Mouse (Mus musculus): ENCODE measurements around the gene Olfr110. TPM values are rescaled to one million over a fixed set of nuclear protein-coding genes. Genes with fewer than 3 reads are reported as not detected.

The Olfr110 gene
- polyA plus RNA-seq, 1 experiment from 2014 or later: not detected

Other genes with a start within 250 kb of the Olfr110 start
- not detected in 2 replicates for gene Olfr98, start 228.7 kb upstream of the Olfr110 start, polyA plus RNA-seq (2016; fragmentation: Nextera tagmentation; extraction: Ambion mirVana)
- 1.1 and 1.5 TPM in 2 replicates for gene H2-M3, start 222.2 kb upstream of the Olfr110 start, polyA plus RNA-seq (2016; fragmentation: Nextera tagmentation; extraction: Ambion mirVana)
- not detected in 2 replicates for gene Olfr99, start 209.0 kb upstream of the Olfr110 start, polyA plus RNA-seq (2016; fragmentation: Nextera tagmentation; extraction: Ambion mirVana)
- gene Olfr101, start 188.2 kb upstream of the Olfr110 start, polyA plus RNA-seq (2016; fragmentation: Nextera tagmentation; extraction: Ambion mirVana): not detected in 2 replicates
- not detected in 2 replicates for gene Olfr102, start 175.4 kb upstream of the Olfr110 start, polyA plus RNA-seq (2016; fragmentation: Nextera tagmentation; extraction: Ambion mirVana)
- not detected in 2 replicates for gene Olfr103, start 152.8 kb upstream of the Olfr110 start, polyA plus RNA-seq (2016; fragmentation: Nextera tagmentation; extraction: Ambion mirVana)
- gene Olfr104-ps, start 132.9 kb upstream of the Olfr110 start, polyA plus RNA-seq (2016; fragmentation: Nextera tagmentation; extraction: Ambion mirVana): not detected in 2 replicates
- not detected in 2 replicates for gene Olfr105-ps, start 113.4 kb upstream of the Olfr110 start, polyA plus RNA-seq (2016; fragmentation: Nextera tagmentation; extraction: Ambion mirVana)
- not detected in 2 replicates for gene Olfr106-ps, start 102.1 kb upstream of the Olfr110 start, polyA plus RNA-seq (2016; fragmentation: Nextera tagmentation; extraction: Ambion mirVana)
- gene Olfr107, start 93.2 kb upstream of the Olfr110 start, polyA plus RNA-seq (2016; fragmentation: Nextera tagmentation; extraction: Ambion mirVana): not detected in 2 replicates
- gene Olfr108, start 47.0 kb upstream of the Olfr110 start, polyA plus RNA-seq (2016; fragmentation: Nextera tagmentation; extraction: Ambion mirVana): not detected in 2 replicates
- gene Olfr109, start 33.6 kb upstream of the Olfr110 start, polyA plus RNA-seq (2016; fragmentation: Nextera tagmentation; extraction: Ambion mirVana): not detected in 2 replicates
- gene H2-M2, start 8.9 kb upstream of the Olfr110 start, polyA plus RNA-seq (2016; fragmentation: Nextera tagmentation; extraction: Ambion mirVana): not detected in 2 replicates
- not detected in 2 replicates for gene Olfr111, start 15.6 kb downstream of the Olfr110 start, polyA plus RNA-seq (2016; fragmentation: Nextera tagmentation; extraction: Ambion mirVana)
- gene Olfr112, start 77.0 kb downstream of the Olfr110 start, polyA plus RNA-seq (2016; fragmentation: Nextera tagmentation; extraction: Ambion mirVana): not detected in 2 replicates
- gene Olfr113, start 85.2 kb downstream of the Olfr110 start, polyA plus RNA-seq (2016; fragmentation: Nextera tagmentation; extraction: Ambion mirVana): not detected in 2 replicates
- not detected in 2 replicates for gene Olfr114, start 100.3 kb downstream of the Olfr110 start, polyA plus RNA-seq (2016; fragmentation: Nextera tagmentation; extraction: Ambion mirVana)
- not detected in 2 replicates for gene Olfr115, start 134.6 kb downstream of the Olfr110 start, polyA plus RNA-seq (2016; fragmentation: Nextera tagmentation; extraction: Ambion mirVana)
- gene Olfr116, start 134.7 kb downstream of the Olfr110 start, polyA plus RNA-seq (2016; fragmentation: Nextera tagmentation; extraction: Ambion mirVana): not detected in 2 replicates
- not detected in 2 replicates for gene Olfr117, start 171.3 kb downstream of the Olfr110 start, polyA plus RNA-seq (2016; fragmentation: Nextera tagmentation; extraction: Ambion mirVana)
- gene Olfr118, start 174.5 kb downstream of the Olfr110 start, polyA plus RNA-seq (2016; fragmentation: Nextera tagmentation; extraction: Ambion mirVana): not detected in 2 replicates
- not detected in 2 replicates for gene Olfr119, start 204.1 kb downstream of the Olfr110 start, polyA plus RNA-seq (2016; fragmentation: Nextera tagmentation; extraction: Ambion mirVana)
- not detected in 2 replicates for gene Olfr120, start 229.3 kb downstream of the Olfr110 start, polyA plus RNA-seq (2016; fragmentation: Nextera tagmentation; extraction: Ambion mirVana)

Measured in liver, embryonic 12.5 days (tissue).